Mouse (Mus musculus): ENCODE data around the gene Trank1.
A peak's percentile ranks its signal among the peaks of the same experiment; 100 is the strongest.

Trank1 gene

GRCm38 (mm10) chr9:111311031-111311842, at the start of gene Trank1:
TSS of gene Trank1 (plus strand) at chr9:111311739.
- DNase-seq (ENCODE audit: low read depth, low spot score): peak; percentile 30

GRCm38 (mm10) chr9:111267998-111268397, 43.5 kb upstream of the Trank1 start:
- no peak for DNase-seq (ENCODE audit: low read depth, low spot score)

GRCm38 (mm10) chr9:111270606-111271005, 40.9 kb upstream of the Trank1 start:
- DNase-seq (ENCODE audit: low read depth, low spot score): no peak

DNA sequence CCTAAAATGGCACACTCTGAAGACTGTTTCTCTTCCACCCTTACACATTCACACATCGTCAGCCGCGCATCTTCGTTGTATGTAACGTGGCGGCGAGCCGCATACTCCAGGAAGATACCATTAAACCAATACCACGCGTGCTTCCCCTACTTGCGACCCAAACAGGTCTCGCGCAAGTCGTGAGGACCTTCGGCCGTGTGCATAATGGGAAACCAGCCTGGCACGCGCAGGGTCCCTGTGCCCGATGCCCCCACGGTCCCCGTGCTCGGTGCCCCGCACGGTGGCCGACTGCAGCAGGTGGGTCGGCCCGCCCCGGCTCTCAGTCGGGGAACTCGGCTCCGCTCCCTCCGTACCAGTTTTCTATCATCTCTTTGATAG, 40.5 kb upstream of the Trank1 start:
- no peak for DNase-seq (ENCODE audit: low read depth, low spot score)

- peak; percentile 100 for DNase-seq (ENCODE audit: low read depth, low spot score)
These were observed 39.9 kb upstream of the Trank1 start, which contains the start of the genes Mlh1 and Epm2aip1 for GRCm38 (mm10) chr9:111271434-111272160. TSS of gene Mlh1 (minus strand) at chr9:111271791. TSS of gene Epm2aip1 (plus strand) at chr9:111271929.

DNA sequence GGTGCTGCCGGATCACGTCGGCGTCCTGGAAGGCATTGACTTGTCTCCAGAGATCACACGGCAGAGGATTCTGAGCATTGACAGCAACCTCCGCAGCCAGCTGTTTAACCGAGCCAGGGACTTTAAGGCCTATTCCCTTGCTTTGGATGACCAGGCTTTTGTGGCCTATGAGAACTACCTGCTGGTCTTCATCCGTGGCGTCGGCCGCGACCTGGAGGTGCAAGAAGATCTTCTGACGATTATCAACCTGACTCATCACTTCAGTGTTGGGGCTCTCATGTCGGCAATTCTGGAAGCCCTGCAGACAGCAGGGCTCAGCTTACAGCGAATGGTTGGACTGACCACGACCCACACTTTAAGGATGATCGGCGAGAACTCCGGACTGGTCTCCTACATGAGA, 39.2 kb upstream of the Trank1 start:
- DNase-seq (ENCODE audit: low read depth, low spot score): no peak

DNA sequence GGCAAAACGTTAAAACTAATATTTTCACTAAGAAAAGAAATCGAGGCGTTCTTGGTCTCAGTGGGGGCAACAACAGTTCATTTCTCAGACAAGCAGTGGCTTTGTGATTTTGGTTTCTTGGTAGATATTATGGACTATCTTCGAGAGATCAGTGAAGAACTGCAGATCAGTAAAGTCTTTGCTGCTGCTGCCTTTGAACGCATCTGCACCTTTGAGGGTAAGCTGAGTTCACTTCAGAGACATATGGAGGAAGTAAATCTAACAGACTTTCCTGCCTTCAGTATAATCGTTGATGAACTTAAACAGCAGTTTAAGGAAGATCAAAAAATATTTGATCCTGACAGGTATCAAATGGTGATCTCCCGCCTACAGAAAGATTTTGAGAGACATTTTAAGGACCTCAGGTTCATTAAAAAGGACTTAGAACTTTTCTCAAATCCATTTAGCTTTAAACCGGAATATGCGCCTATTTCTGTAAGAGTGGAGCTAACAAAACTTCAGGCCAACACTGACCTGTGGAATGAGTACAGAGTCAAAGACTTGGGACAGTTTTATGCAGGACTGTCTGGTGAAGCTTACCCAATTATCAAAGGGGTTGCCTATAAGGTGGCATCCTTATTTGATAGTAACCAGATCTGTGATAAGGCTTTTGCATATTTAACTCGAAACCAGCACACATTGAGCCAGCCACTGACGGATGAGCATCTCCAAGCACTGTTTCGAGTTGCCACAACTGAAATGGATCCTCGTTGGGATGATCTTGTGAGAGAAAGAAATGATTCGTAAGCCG, 38.3 kb upstream of the Trank1 start:
- no peak for DNase-seq (ENCODE audit: low read depth, low spot score)

DNA sequence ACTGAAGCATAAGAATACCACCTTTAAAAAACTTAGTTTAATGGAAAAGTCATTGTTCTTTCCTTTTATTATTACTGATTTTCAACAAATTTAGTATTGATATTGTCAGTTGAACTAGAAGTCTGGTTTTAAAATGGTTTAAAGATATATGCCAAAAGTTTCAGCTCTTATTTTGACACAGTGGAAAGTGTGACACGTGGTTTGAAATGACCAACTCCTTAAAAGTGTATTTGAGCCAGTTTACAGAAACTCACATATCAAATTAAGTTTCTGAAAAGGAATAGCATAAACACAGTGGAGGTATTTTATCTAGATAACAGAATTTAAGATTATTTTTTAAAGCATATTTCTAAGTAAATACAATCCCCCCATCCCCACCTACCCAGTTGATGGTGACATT, 37.6 kb upstream of the Trank1 start:
- no peak for DNase-seq (ENCODE audit: low read depth, low spot score)

DNA sequence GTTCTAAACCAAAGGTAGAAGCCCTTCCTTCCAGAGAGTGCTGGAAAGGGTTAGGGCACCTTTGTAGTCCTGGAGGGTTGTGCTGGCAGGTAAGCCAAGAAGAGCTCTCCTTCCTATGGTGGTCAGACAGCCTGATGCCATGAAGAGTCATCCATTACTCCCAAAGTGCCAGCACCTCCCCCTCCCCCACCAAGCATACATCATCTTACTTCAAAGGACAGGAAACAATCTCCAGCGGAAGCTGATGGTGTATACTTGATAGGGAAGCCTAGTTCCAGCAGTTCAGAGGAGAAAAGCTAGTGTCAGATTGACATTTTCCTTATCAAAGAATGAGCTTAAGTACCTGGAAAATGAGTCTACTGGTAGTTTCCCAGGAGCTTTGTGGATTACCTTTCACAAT, 36.4 kb upstream of the Trank1 start:
- no peak for DNase-seq (ENCODE audit: low read depth, low spot score)

DNA sequence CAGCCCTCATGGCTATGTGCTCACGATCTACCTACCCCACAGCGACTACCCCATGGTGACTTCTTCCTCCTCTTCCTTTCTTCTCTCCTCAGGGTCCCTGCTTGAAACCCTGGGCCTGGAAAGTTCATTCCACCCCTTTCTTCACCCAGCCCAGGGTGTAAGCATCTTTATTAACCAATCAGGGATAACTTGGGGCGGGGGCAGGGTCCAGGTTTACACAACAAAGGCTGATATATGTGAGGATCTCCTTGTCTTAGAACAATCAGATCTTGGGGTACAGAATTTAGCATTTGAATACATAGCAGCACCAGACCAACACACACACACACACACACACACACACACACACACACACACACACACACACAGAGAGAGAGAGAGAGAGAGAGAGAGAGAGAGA, 26.5 kb upstream of the Trank1 start:
- DNase-seq (ENCODE audit: low read depth, low spot score): no peak

DNA sequence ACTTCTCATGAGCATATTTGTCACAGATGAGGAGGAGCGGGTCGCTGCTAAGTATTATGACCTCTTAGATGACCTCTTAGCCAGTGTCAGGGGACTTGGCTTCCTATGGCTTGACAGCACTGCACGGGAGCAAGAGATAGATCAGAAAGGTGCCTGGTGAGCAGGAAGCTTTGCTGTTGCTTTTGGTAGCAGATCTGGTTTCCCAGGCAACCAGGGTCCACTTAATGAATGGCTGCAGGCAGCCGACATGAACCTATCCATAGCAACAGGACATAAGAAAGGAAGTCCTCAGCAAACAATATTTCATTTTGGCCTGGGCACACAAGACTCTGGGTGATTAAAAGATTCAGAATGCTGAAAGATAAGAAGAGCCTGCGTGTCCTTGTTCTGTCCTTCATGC, 25.9 kb upstream of the Trank1 start:
- no peak for DNase-seq (ENCODE audit: low read depth, low spot score)

DNA sequence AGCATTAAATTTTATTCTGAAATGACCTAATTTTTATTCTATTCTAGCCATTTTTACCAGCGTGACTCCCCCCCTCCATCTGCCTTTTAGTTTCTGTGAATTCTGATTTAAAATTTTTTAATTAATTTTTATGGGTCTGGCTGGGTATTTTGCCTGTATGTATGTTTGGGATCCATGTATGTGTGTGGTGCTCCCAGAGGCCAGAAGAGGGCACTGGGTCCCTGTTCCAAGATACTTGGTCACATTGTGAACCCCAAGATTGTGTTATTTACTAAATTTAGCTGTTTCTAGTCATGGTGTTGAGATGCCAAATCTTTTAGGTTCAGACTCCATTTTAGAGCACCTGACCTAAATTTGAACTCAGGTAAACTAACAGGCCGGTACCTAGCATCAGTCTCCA, 25.1 kb upstream of the Trank1 start:
- no peak for DNase-seq (ENCODE audit: low read depth, low spot score)

DNA sequence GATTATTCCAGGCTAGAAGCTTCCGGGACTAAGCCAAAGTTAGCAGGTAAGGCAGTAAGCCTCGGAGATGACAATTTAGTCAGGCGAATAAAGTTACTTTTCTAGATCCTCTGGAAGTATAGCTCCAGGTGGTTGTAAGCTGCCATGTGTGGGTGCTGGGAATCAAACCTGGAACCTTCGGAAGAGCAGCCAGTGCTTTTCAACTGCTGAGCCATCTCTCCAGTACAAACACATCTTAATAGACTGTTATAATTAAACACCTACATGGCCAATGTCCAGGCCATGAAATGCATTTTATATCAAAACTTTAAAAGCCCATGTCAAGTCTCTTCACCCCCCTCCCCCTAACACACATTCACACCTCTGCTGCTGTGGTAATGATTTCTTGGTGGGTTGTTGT, 23.6 kb upstream of the Trank1 start:
- DNase-seq (ENCODE audit: low read depth, low spot score): no peak

- no peak for DNase-seq (ENCODE audit: low read depth, low spot score)
These were observed 22.2 kb upstream of the Trank1 start for GRCm38 (mm10) chr9:111289294-111289831.

GRCm38 (mm10) chr9:111289832-111290339, 21.7 kb upstream of the Trank1 start:
- DNase-seq (ENCODE audit: low read depth, low spot score): peak; percentile 79

DNA sequence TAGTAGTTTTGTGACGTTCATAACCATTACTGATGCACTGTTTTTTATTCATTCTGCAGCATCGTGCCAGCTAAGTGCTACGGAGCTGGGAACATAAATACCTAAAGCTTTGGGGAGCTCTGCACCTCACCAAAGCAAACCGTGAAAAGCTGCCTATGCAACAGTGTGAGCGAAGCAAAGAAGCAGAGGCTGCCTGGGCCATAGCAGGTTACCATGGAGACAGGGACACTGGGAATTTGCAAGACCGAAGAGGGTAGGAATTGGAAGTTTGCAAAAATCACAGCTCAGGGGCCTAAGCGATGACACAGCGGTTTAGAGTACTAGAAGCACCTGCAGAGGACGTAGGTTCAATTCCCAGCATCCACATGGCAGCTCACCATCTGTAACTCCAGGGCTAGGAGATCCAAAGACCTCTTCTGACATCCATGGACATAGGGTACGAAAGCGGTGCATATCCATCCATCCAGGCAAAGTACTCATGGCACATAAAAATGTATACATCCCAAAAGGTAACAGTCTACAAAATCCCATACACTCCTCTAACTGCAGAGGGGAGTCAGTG, 20.9 kb upstream of the Trank1 start:
- no peak for DNase-seq (ENCODE audit: low read depth, low spot score)

DNA sequence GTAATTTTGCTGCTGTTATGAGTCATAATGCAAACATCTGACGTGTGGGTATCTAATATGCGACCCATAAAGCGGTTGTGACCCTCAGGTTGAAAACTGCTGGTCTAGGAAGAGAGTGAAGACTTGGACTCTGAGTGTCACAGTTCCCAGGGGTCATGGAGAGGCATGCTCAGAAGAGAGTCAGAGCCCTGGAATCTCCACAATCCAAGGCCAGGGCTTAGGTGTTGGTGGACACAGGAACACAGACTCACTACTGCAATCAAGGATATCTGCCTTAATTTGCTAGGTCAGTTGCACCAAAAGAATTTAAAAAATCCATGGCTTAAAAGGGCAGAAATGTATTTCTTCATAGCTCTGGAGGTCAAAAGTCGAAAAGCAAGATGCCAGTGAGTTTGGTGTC, 18.3 kb upstream of the Trank1 start:
- no peak for DNase-seq (ENCODE audit: low read depth, low spot score)

- DNase-seq (ENCODE audit: low read depth, low spot score): no peak
These were observed 16.6 kb upstream of the Trank1 start for GRCm38 (mm10) chr9:111294911-111295310.

GRCm38 (mm10) chr9:111295323-111295722, 16.2 kb upstream of the Trank1 start:
- no peak for DNase-seq (ENCODE audit: low read depth, low spot score)

GRCm38 (mm10) chr9:111296433-111296832, 15.1 kb upstream of the Trank1 start:
- no peak for DNase-seq (ENCODE audit: low read depth, low spot score)

DNA sequence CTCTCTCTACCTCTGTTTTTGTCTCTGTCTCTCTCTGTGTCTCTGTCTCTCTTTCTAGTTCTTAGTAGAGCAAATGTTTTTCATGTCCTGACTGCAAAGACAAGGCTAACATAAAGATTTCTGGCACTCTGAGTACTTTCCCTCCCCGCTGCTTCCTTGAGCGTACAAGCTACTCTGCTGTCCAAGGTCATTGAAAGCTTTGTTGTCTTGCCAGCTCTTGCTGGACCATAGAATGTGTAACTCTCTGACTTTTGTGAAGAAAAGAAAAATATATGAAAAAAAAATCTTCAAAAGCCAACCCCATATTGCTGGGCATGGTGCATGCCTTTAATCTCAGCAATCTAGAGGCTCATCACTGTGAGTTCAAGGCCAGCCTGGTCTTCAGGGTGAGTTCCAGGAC, 12.9 kb upstream of the Trank1 start:
- DNase-seq (ENCODE audit: low read depth, low spot score): no peak

Data from retina, postnatal 7 days (tissue).